Mouse (Mus musculus): Measurements from ENCODE around the gene St8sia2. TPM values are rescaled to one million over a fixed set of nuclear protein-coding genes. Genes with fewer than 3 reads are reported as not detected.

The St8sia2 gene
- not detected for polyA plus RNA-seq (2014; fragmentation: Illumina TruSeq; extraction: RNeasy Lipid Tissue Mini Kit (QIAGEN cat#74804); ENCODE audit: low read depth, low replicate concordance)

GRCm38 (mm10) chr7:74013601-74014175 lies at the start of gene St8sia2:
Gene St8sia2, minus strand, starts transcription at chr7:74013690.

All from liver, adult 10 weeks (tissue).